Mouse (Mus musculus) left cerebral cortex, adult 18-20 months (tissue): ENCODE results near the gene Slc4a1. TPM values are rescaled to one million over a fixed set of nuclear protein-coding genes. Genes with fewer than 3 reads are reported as not detected.

Source experiments
- DNase-seq, 2 experiments: peaks; one replicate each; pipeline ENCODE4 v3.0.0; 2021 to 2022; ENCODE audit warnings: low spot score in 2 of 2, mixed read lengths in 1 of 2
- total RNA-seq, 2 experiments: library from RNA; stranded (reverse); gene quantifications; 2 replicates each; pipeline ENCODE4 v1.2.3; 2021

Slc4a1 gene
- total RNA-seq, 2 experiments from 2014 or later = 0.09 to 0.19 TPM

DNA sequence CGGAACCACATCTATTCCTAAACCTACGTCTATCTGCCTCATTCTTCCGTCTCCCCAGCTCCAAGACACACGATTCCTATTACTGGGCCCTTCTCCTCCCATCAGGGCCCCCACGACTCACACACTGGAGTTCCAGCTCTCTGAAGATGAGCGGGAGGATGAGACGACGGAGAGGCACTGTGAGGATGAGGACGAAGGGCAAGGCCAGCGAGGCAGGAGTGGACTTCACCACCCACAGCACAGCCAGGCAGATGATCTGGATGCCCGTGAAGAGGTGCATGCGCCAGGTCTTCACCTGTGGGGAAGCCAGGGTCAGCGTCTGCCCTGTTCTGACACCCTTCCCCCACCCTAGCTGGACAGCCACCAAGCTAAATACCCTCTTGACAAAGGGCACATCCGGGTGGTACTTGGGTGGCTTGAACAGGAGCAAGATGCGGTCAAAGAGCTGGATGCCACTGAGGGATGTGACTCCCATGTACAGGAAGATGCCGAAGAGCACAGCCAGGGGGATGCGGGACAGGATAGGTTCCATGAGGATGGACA is 15.0 kb downstream of the Slc4a1 start:
- DNase-seq = no peak

- no peak for DNase-seq
Measured at GRCm38 (mm10) chr11:102350416-102350815, 15.6 kb downstream of the Slc4a1 start.

DNA sequence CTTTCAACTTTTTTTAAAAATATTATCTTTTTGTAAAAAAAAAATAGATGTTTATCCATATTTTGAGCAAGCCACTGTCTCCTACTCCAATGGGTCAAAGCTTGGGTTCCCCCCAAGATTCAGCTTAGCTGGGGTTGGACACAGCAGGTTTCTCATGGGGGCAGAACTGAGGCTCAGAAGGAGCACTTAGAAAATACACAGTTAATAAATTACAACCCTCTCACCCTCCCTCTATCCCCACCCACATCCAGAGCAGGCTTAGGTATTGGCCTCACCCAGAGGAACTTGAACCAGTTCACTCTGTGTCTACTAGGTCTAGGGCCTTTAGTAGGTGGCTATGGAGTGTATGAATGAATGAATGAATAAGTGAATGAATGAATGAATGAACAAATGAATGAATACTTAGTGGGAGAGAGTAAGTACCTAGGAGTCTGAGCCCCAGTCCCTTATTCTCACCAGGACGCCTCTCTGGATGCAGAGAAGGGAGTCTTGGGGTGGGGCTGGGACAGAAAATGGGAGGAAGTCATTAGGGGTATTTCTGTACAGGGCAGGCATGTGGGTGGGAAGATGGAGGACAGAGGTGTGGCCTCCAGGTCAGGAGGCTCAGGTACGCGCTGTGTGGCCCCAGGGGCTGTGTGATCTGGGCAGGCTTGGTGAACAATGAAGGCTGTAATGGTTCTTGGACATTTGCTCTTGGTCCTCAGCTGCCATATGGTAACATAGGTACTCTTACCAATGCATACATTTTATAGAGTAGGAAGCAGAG is 16.6 kb downstream of the Slc4a1 start:
- DNase-seq = no peak

GRCm38 (mm10) chr11:102348771-102349170 is 17.2 kb downstream of the Slc4a1 start:
- DNase-seq = no peak

DNA sequence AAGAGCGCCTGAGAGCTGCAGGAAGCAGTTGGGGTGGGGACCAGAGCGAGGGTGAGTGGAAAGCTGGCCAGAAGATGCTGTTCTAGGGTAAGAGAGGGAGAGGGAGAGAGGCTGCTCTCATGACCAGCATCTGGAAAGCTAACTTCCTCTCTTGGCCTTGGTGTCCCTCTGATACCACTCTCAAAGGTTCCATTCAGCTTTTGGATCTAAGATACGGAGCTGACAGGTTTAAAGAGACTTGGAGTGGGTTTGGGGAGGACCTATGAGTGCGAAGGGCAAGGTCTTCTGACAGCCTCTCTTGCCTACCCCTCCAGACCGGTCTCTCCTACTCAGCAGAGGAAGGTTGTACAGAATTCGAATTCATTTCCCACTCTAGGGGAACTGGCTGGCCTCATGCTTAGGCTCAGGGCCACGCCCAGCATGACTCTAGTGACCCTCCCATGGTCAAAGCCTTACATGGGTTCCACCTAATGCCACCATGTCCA is 17.9 kb downstream of the Slc4a1 start:
- no peak for DNase-seq

GRCm38 (mm10) chr11:102347683-102348082 is 18.3 kb downstream of the Slc4a1 start:
- DNase-seq = no peak

DNA sequence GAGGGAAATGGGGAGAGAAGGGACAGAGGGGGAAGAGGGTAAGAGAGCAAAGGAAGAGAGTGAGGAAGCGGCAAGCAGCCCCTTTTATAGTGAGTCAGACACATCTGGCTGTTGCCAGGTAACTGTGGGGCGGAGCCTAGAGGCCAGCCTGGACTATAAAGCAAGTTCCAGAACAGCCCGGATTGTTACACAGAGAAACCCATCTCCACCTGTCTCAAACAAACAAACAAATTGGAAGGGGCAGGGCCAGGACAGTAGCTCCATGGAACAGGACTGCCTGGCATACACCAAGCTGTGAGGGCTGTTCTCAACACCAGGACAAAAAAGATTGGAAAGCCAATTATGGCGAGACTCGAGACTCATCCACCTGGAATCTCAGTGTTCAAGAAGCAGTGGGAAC is 19.1 kb downstream of the Slc4a1 start:
- DNase-seq = no peak

DNA sequence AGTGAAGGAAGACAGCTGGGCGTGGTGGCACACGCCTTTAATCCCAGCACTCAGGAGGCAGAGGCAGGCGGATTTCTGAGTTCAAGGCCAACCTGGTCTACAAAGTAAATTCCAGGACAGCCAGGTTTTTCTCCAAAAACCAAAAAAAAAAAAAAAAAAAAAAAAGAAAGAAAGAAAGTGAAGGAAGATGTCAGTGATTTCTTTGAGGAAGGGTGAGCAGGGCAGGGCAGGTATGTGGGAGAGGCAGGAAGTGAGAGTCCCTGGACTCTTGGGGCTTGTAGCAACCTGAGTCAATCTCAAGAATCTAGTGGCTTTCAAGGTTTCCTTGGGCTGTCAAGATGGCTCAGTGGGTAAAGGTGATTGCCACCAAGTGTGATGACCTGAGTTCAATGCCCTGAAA is 21.5 kb downstream of the Slc4a1 start:
- no peak for DNase-seq

DNA sequence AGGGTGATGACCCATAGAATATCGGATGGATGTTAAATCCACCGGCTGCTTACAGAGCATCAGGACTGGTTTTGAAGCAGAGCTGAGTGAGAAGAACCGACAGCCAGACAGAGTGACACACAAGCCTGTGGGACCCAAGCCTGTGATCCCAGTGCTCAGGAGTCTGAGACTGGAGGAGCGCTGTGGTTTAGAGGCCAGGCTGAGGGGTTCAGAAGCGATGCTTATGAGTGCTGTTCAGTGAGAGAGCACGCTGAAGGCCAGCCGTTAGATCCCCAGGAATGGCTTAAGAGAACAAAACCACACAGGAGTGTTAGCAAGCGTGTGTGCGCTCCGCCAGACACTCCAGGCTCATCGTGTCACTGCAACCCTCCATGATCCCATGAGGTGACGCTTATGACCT is 23.3 kb downstream of the Slc4a1 start:
- DNase-seq = no peak

DNA sequence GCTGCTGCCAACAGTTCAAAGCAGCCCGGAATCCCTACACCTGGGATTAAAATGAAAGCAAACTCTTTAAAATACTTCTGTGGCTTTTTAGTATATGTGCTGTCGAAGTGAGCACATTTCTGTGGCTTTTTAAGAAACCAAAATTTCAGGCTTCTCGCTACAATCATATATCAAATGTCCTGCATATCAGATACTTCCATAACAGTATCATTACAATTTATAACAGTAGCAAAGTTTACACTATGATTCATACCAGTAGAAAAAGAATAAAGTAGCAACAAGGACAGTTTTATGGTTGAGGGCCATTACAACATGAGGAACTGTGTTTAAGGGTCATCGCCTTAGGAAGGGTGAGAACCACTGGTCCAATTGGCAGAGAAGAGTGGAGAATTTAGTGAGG is 24.9 kb downstream of the Slc4a1 start:
- DNase-seq = no peak

- DNase-seq = no peak
Measured at GRCm38 (mm10) chr11:102339624-102340023, 26.4 kb downstream of the Slc4a1 start.

GRCm38 (mm10) chr11:102339195-102339594 is 26.8 kb downstream of the Slc4a1 start:
- peak in 1 of 2 experiments; percentile 6 for DNase-seq

DNA sequence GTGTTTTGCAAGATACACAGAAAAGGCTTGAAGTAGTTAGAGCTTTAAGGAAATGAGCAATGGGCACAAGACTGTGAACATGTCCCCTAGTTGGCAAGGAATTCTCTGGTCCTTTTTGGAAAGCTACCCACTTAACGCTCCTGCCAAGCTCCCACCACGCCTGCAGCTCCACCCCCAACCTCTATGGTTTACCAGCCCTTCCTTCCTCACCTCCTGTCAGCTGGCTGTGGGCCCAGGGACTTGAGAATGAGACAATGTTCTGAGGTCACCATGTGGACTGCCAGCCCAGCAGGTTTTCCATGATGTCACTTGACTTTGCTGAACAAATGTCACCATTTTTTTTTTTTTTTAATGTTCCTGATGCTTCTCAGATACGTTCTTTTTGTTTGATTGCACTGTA is 27.4 kb downstream of the Slc4a1 start:
- DNase-seq = peak; percentile 60 to 71

DNA sequence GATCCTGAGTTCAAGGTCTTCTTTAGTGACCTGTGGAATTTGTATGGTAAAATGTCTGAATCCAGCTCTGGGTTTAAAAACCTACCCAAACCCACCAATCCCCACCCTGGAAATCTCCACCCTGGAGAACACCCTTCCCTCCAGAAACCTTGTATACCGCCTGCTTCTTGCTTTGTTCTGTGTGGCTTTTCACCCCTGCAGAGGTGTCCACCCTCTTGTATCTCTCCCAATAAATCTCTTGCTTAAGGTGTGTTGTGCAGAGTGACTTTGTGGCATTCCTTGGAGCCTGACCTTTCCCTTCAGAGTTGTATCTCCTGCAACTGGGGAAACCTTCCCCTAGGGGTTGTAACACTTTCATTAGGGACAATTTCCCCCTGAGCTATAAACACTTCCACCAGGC is 28.1 kb downstream of the Slc4a1 start:
- DNase-seq = no peak

GRCm38 (mm10) chr11:102336191-102336590 is 29.8 kb downstream of the Slc4a1 start:
- no peak for DNase-seq

GRCm38 (mm10) chr11:102334973-102335700 is 30.9 kb downstream of the Slc4a1 start:
- no peak for DNase-seq

GRCm38 (mm10) chr11:102334010-102334409 is 32.0 kb downstream of the Slc4a1 start:
- no peak for DNase-seq

DNA sequence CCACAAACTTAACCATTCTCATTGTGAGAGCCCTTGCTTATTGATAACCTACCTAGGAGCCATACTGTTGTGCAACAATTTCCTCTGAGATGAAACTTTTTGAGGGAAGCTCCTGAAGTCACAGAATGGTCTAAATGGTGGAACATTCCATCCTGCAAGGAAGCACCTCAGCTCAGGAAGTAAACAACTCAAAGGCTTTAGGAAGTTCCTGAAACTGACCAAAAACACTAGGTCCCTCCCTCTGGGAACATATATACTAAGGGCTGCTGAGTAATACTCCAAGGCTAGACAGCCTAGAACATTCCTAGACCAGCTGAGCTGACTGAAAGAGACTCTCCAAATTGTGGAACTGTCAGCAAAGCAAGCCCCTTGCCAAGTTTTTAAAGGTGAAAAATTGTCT is 32.9 kb downstream of the Slc4a1 start:
- DNase-seq = no peak

GRCm38 (mm10) chr11:102331806-102332205 is 34.2 kb downstream of the Slc4a1 start:
- no peak for DNase-seq

- no peak for DNase-seq
Measured at GRCm38 (mm10) chr11:102330039-102330438, 36.0 kb downstream of the Slc4a1 start.

DNA sequence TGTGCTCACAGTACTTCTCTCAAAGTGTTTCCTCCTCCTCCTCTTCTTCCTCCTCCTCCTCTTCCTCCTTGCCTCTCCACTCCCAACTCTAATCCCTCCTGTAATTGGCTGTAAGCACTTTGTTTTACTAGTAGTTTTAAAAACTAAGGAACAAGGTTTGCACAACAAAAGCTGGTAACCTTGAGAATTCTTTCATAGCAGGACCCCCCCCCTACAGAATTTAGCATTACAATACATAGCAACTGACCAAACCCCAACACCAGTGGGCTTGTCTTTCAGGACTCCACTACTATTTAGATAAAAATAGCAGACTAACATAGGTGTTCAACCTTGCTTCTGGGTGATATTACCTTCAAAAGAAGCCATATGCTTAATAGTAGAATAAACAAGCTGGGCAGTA is 36.5 kb downstream of the Slc4a1 start:
- DNase-seq = no peak

- no peak for DNase-seq
Measured at GRCm38 (mm10) chr11:102327839-102328238, 38.2 kb downstream of the Slc4a1 start.
